Mouse (Mus musculus): ENCODE data around the gene Rsrc1. TPM values are rescaled to one million over a fixed set of nuclear protein-coding genes. Genes with fewer than 3 reads are reported as not detected.

Rsrc1 gene
- polyA plus RNA-seq, 1 experiment from 2014 or later, result 103 TPM

DNA sequence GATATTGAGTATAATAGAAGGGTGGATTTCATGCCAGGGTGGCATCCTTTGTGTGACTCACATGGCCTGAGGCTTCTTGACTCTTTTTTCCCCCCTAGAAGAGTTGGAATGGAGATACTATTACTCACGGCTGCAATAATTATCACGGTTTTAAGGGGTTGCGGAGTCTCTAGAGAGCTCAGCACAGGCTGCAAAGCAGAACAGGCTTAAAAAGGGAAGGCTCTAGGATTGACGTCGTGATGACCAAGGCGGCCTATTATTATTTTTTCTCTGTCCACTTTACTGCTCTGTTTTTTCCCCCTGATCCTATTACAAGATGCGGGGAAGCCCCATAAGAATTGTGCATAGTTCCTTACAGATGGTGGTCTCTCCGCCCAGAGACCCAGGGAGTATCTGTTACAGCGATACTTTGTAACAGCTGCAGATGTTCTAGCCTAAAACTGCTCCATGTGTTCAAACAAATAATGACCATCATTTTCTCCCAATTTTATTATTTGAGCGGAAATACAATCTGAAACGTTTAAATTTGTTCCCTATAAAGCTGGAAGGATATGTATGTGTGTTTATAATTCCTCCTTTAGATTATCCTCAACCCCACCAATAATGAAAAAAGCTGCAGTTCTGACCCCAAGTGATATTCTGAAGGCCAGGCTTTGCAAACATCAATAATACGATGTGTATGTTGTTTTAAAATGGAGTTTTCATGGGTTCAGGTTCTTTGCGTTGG is 4.1 kb upstream of the Rsrc1 start:
- TF ChIP-seq CTCF (IDR thresholded peaks at IDR 0.05), result no peak
- CTCF ChIA-PET, result interaction anchor here (1.0 to 1.9 kb wide), 2 partner anchors 9 to 310 kb away, joined by 3 to 5 read pairs; no protein-coding TSS in a partner anchor
- in situ Hi-C loops (cut with MboI; ENCODE audit: low pct_unique_long_range_greater_than_20kb), result loop anchor here (25.0 kb wide), 1 partner anchor 1015 kb away; the partner anchor contains the start of gene Ccnl1
- DNase-seq (ENCODE audit: low read depth, low spot score) (peak; percentile 89), ATAC-seq (peak; percentile 37)
- POLR2A ChIA-PET, result interaction anchor here (0.7 kb wide), 1 partner anchor 680 kb away, joined by 3 read pairs; the partner anchor contains the start of gene Veph1
- no peaks in the 10 kb centered on the region for H3K27me3 ChIP-seq

- ATAC-seq (no peak), DNase-seq (ENCODE audit: low read depth, low spot score) (no peak)
- ChIA-PET CTCF (no interaction called here), POLR2A (interaction anchor here (0.7 kb wide), 1 partner anchor 681 kb away, joined by 3 read pairs; the partner anchor contains the start of gene Veph1)
- H3K27me3 ChIP-seq, result no peaks in the 10 kb centered on the region
- in situ Hi-C loops (cut with MboI; ENCODE audit: low pct_unique_long_range_greater_than_20kb), result loop anchor here (25.0 kb wide), 1 partner anchor 1016 kb away; the partner anchor contains the start of gene Ccnl1
- no peak for TF ChIP-seq CTCF (IDR thresholded peaks at IDR 0.05)
Observed at GRCm38 (mm10) chr3:66977811-66978456, 3.3 kb upstream of the Rsrc1 start.

GRCm38 (mm10) chr3:66978457-66979381 is 2.5 kb upstream of the Rsrc1 start:
- ChIA-PET POLR2A (no interaction called here), CTCF (no interaction called here)
- DNase-seq (ENCODE audit: low read depth, low spot score) (no peak), ATAC-seq (no peak)
- no peaks in the 10 kb centered on the region for H3K27me3 ChIP-seq
- in situ Hi-C loops (cut with MboI; ENCODE audit: low pct_unique_long_range_greater_than_20kb), result loop anchor here (25.0 kb wide), 1 partner anchor 1016 kb away; the partner anchor contains the start of gene Ccnl1
- no peak for TF ChIP-seq CTCF (IDR thresholded peaks at IDR 0.05)

DNA sequence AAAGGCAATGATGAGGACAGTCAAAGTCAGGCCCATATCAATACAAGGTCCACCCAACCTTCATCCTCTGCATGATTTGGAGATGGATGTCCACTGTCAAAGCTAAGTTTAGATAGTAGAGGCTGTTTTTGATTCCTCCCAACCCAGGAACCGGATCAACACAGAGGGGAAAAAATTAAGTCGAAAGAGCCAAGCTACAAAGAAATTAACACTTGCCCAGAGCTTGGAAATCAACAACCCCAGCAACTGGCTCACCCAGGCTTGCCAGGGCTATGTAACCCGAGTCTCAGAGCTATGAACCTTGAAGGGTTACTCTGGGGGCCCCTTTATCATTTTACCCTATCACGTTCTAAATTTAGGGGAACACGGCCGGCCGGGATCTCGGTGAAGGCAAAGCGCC is 1.7 kb upstream of the Rsrc1 start:
- no peak for ATAC-seq
- TF ChIP-seq CTCF (IDR thresholded peaks at IDR 0.05), result no peak
- in situ Hi-C loops (cut with MboI; ENCODE audit: low pct_unique_long_range_greater_than_20kb), result loop anchor here (25.0 kb wide), 1 partner anchor 1017 kb away; the partner anchor contains the start of gene Ccnl1
- POLR2A ChIA-PET, result no interaction called here
- no peaks in the 10 kb centered on the region for H3K27me3 ChIP-seq
- CTCF ChIA-PET, result no interaction called here
- no peak for DNase-seq (ENCODE audit: low read depth, low spot score)

- no peak for DNase-seq (ENCODE audit: low read depth, low spot score)
- peak; percentile 24 for ATAC-seq
- in situ Hi-C loops (cut with MboI; ENCODE audit: low pct_unique_long_range_greater_than_20kb), result loop anchor here (10.0 to 25.0 kb wide), 4 partner anchors 364 to 1018 kb away; partner anchors contain the start of genes Ccnl1 and Veph1
Observed at GRCm38 (mm10) chr3:66980111-66980975, 847 bp upstream of the Rsrc1 start.

GRCm38 (mm10) chr3:66981706-66982105 is 516 bp downstream of the Rsrc1 start, which contains the start of gene Shox2:
Shox2 (minus strand) TSS chr3:66981771.
- no peaks in the 10 kb centered on the region for H3K27me3 ChIP-seq
- no peak for DNase-seq (ENCODE audit: low read depth, low spot score)
- POLR2A ChIA-PET, result interaction anchor here (0.6 to 1.3 kb wide), 5 partner anchors 9 to 571 kb away, joined by 3 to 6 read pairs (median 4); no protein-coding TSS in a partner anchor
- ATAC-seq, result no peak
- in situ Hi-C loops (cut with MboI; ENCODE audit: low pct_unique_long_range_greater_than_20kb), result loop anchor here (10.0 to 25.0 kb wide), 4 partner anchors 363 to 1019 kb away; partner anchors contain the start of genes Ccnl1 and Veph1
- CTCF ChIA-PET, result no interaction called here
- no peak for TF ChIP-seq CTCF (IDR thresholded peaks at IDR 0.05)

More at GRCm38 (mm10) chr3:66980111-66980975, 847 bp upstream of the Rsrc1 start:
- ChIA-PET POLR2A (interaction anchor here (1.3 kb wide), 1 partner anchor 208 kb away, joined by 3 read pairs; no protein-coding TSS in a partner anchor), CTCF (no interaction called here)
- no peaks in the 10 kb centered on the region for H3K27me3 ChIP-seq
- no peak for TF ChIP-seq CTCF (IDR thresholded peaks at IDR 0.05)

DNA sequence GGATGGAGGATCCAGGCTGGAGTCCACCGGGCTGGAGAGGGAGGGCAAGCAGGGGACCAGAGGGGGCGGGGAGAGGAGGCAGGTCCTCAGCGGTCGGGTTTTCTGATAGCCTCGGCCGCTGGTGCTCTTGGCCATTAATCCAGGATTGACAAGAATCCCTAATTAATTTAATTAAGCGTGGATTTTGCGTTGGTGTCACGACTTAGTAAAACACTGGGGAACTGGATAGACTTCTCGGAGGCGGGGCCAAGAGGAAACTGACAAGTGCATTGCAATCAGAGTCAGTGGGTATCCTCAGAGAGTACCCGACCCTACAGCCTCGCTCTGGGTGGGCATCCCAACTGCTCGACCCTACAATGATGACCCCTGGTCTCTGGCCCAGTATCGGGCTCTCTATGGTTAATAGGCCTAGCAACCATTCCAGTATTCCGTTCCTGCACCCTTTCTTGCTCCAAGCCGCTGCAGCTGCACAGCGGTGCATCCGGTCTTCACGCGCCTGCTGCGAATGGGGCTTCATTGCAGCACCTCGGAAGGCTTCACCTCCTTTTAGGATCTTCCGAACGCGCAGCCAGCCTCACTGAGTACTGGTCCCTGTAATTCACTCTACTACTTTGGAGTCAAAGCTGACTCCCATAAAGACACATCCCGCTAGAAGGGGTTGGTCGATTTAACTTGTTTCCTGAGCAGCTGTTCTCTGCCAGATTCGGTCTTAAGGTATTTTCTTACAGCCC is 1.2 kb downstream of the Rsrc1 start:
- ATAC-seq (peak; percentile 24), DNase-seq (ENCODE audit: low read depth, low spot score) (peak; percentile 62)
- ChIA-PET POLR2A (interaction anchor here (0.6 to 1.1 kb wide), 3 partner anchors 17 to 572 kb away, joined by 3 to 6 read pairs (median 4); no protein-coding TSS in a partner anchor), CTCF (no interaction called here)
- no peak for TF ChIP-seq CTCF (IDR thresholded peaks at IDR 0.05)
- H3K27me3 ChIP-seq, result no peaks in the 10 kb centered on the region
- in situ Hi-C loops (cut with MboI; ENCODE audit: low pct_unique_long_range_greater_than_20kb), result loop anchor here (10.0 to 25.0 kb wide), 4 partner anchors 362 to 1020 kb away; partner anchors contain the start of genes Ccnl1 and Veph1

GRCm38 (mm10) chr3:66983481-66983880 is 2.3 kb downstream of the Rsrc1 start:
- no peak for TF ChIP-seq CTCF (IDR thresholded peaks at IDR 0.05)
- ChIA-PET CTCF (no interaction called here), POLR2A (interaction anchor here (0.6 to 1.3 kb wide), 3 partner anchors 81 to 360 kb away, joined by 3 to 5 read pairs (median 5); no protein-coding TSS in a partner anchor)
- H3K27me3 ChIP-seq, result no peaks in the 10 kb centered on the region
- no peak for DNase-seq (ENCODE audit: low read depth, low spot score)
- no peak for ATAC-seq
- in situ Hi-C loops (cut with MboI; ENCODE audit: low pct_unique_long_range_greater_than_20kb), result loop anchor here (10.0 to 25.0 kb wide), 4 partner anchors 361 to 1021 kb away; partner anchors contain the start of genes Ccnl1 and Veph1

All from Patski (cell line).